Comparison of ENCODE assay signal across 17 mouse cellular contexts in genomic region chr15:34747111-34747510, GRCm38 (mm10).
DNase-seq lines count a peak whose midpoint lies in the region; ATAC-seq and TF ChIP-seq lines count a peak whose summit lies in the region.
"Had no signal": no experiment of that assay in that cellular context is flagged by ENCODE, and none has a peak within 500 bp of the region (broad histone marks: within the 10 kb centered on the region; RNA-seq: fewer than 3 reads in every experiment).

No protein-coding gene starts in this region.

- no peak for TF ChIP-seq CTCF in embryonic fibroblast, embryonic 13.5 days (IDR thresholded peaks at IDR 0.05; ENCODE audit: borderline replicate concordance, insufficient read depth, low read length)

- no peaks in the 10 kb centered on the region; the same call in 1 of the 2 replicates for H3K27me3 ChIP-seq in limb, embryonic 13.5 days
- H3K27me3 ChIP-seq in limb, embryonic 10.5 days (ENCODE audit: low read depth, poor library complexity, severe bottlenecking): no peaks in the 10 kb centered on the region
- no peaks in the 10 kb centered on the region for H3K27me3 ChIP-seq in heart, embryonic 10.5 days (ENCODE audit: insufficient read depth, poor library complexity, severe bottlenecking)
- H3K27me3 ChIP-seq: hindbrain, embryonic 12.5 days; liver, embryonic 12.5 days; lung, embryonic 15.5 days; midbrain, embryonic 15.5 days had no signal

- no peak overlapping the region for H3K4me3 ChIP-seq in limb, embryonic 13.5 days
- H3K4me3 ChIP-seq in limb, embryonic 10.5 days: no peak overlapping the region
- H3K4me3 ChIP-seq in embryonic fibroblast, embryonic 13.5 days (ENCODE audit: insufficient read depth, low read length): no peak overlapping the region
- no peak overlapping the region for H3K4me3 ChIP-seq in heart, embryonic 10.5 days
- H3K4me3 ChIP-seq: gastrocnemius, adult 2 months; hindbrain, embryonic 12.5 days; left cerebral cortex, adult 2 months; liver, embryonic 12.5 days; lung, embryonic 15.5 days; midbrain, embryonic 15.5 days had no signal

- no peak overlapping the region for H3K4me2 ChIP-seq in limb, embryonic 13.5 days (replicated peaks)
- H3K4me2 ChIP-seq: hindbrain, embryonic 12.5 days; liver, embryonic 12.5 days; lung, embryonic 15.5 days; midbrain, embryonic 15.5 days had no signal

- 0 out of 2 replicates have a peak overlapping the region, but pooled peaks have one; percentile 44 for H3K27ac ChIP-seq in limb, embryonic 13.5 days
- H3K27ac ChIP-seq in limb, embryonic 10.5 days: no peak overlapping the region
- peak overlapping the region; percentile 54 for H3K27ac ChIP-seq in embryonic fibroblast, embryonic 13.5 days (ENCODE audit: insufficient read depth, low read length)
- H3K27ac ChIP-seq in heart, embryonic 10.5 days: no peak overlapping the region
- H3K27ac ChIP-seq: gastrocnemius, adult 2 months; hindbrain, embryonic 12.5 days; kidney, postnatal 0 days; left cerebral cortex, adult 2 months; liver, embryonic 12.5 days; lung, embryonic 15.5 days; midbrain, embryonic 15.5 days had no signal

- no peak for TF ChIP-seq POLR2A in embryonic fibroblast, embryonic 13.5 days (IDR thresholded peaks at IDR 0.05; ENCODE audit: low read depth, low read length)

- DNase-seq in cerebellum, postnatal 10 days: peak; percentile 47 to 58
- no peak for DNase-seq in cerebellum, postnatal 4 days (ENCODE audit: low spot score in 2 of 2)
- DNase-seq in limb, embryonic 10.5 days (ENCODE audit: low spot score): no peak
- peak; percentile 47 for DNase-seq in telencephalon, adult 2 months (ENCODE audit: low read depth, low spot score)
- DNase-seq in liver: no peak
- no peak for DNase-seq in heart, embryonic 10.5 days (ENCODE audit: low spot score)
- DNase-seq: adrenal gland, adult 2 months; gastrocnemius, adult 2 months; heart, adult 18-20 months had no signal

- ATAC-seq in limb, embryonic 13.5 days (ENCODE audit: low FRiP score, low read depth): peak; percentile 57; the same call in 1 of the 2 replicates
- ATAC-seq: liver, embryonic 12.5 days; midbrain, embryonic 15.5 days had no signal

- H3K36me3 ChIP-seq in limb, embryonic 13.5 days: no peaks in the 10 kb centered on the region
- H3K36me3 ChIP-seq in limb, embryonic 10.5 days: no peaks in the 10 kb centered on the region
- no peaks in the 10 kb centered on the region for H3K36me3 ChIP-seq in heart, embryonic 10.5 days
- H3K36me3 ChIP-seq: hindbrain, embryonic 12.5 days; liver, embryonic 12.5 days; lung, embryonic 15.5 days; midbrain, embryonic 15.5 days had no signal

- H3K9ac ChIP-seq in limb, embryonic 13.5 days: no peak overlapping the region
- H3K9ac ChIP-seq: hindbrain, embryonic 12.5 days; liver, embryonic 12.5 days; lung, embryonic 15.5 days; midbrain, embryonic 15.5 days had no signal

- 53% methylated on average over 4 of the region's 4 CpGs for WGBS in limb, embryonic 13.5 days
- WGBS in limb, embryonic 10.5 days: 88% methylated on average over 4 of the region's 4 CpGs
- 77% methylated on average over 4 of the region's 4 CpGs for WGBS in heart, embryonic 10.5 days

- H3K9me3 ChIP-seq in limb, embryonic 13.5 days: no peaks in the 10 kb centered on the region
- H3K9me3 ChIP-seq in limb, embryonic 10.5 days (replicated peaks): no peaks in the 10 kb centered on the region
- no peaks in the 10 kb centered on the region for H3K9me3 ChIP-seq in heart, embryonic 10.5 days
- H3K9me3 ChIP-seq: hindbrain, embryonic 12.5 days; liver, embryonic 12.5 days; lung, embryonic 15.5 days; midbrain, embryonic 15.5 days had no signal

- peaks cover 38% of the 10 kb centered on the region for H3K4me1 ChIP-seq in limb, embryonic 13.5 days
- H3K4me1 ChIP-seq in limb, embryonic 10.5 days: peaks cover 23% of the 10 kb centered on the region
- H3K4me1 ChIP-seq in embryonic fibroblast, embryonic 13.5 days (ENCODE audit: control insufficient read depth, insufficient read depth, low read length): no peaks in the 10 kb centered on the region; the same call in none of the 2 replicates
- peaks cover 13% of the 10 kb centered on the region; the same call in 1 of the 2 replicates for H3K4me1 ChIP-seq in heart, embryonic 10.5 days
- H3K4me1 ChIP-seq: liver, embryonic 12.5 days; lung, embryonic 15.5 days; midbrain, embryonic 15.5 days had no signal

Comparison
In these comparisons a context has a peak if more than half of its experiments do, and no peak if none do; other contexts are left out.
1. DNase-seq: peak in cerebellum, postnatal 10 days (2 of 2) and telencephalon, adult 2 months (single experiment); none in cerebellum, postnatal 4 days (0 of 2), limb, embryonic 10.5 days (single experiment), liver (single experiment) and heart, embryonic 10.5 days (single experiment).
2. H3K27ac ChIP-seq: peak in limb, embryonic 13.5 days (single experiment) and embryonic fibroblast, embryonic 13.5 days (single experiment); none in limb, embryonic 10.5 days (single experiment) and heart, embryonic 10.5 days (single experiment).